Mouse (Mus musculus) ES-Bruce4 (cell line): ENCODE measurements around the gene Rbm47. TPM values are rescaled to one million over a fixed set of nuclear protein-coding genes. Genes with fewer than 3 reads are reported as not detected.

Source experiments
- H3K27ac ChIP-seq: 2 replicates; pipeline ENCODE4 v1.5.1; 2012; ENCODE audit warnings: low read length, inconsistent platforms; ENCODE audit not compliant: insufficient read depth
- H3K27me3 ChIP-seq: 2 replicates; pipeline ENCODE4 v1.6.1; 2012; ENCODE audit warnings: mild to moderate bottlenecking, low read length, inconsistent platforms; ENCODE audit not compliant: control insufficient read depth, poor library complexity, insufficient read depth, severe bottlenecking
- H3K36me3 ChIP-seq: 2 replicates; pipeline ENCODE4 v1.6.1; 2012; ENCODE audit warnings: inconsistent platforms, mild to moderate bottlenecking, low read length, moderate library complexity; ENCODE audit not compliant: control insufficient read depth, poor library complexity, insufficient read depth, severe bottlenecking
- H3K4me1 ChIP-seq: one replicate; pipeline ENCODE4 v1.8.1; 2011; ENCODE audit warnings: low read length; ENCODE audit not compliant: control insufficient read depth, insufficient read depth
- H3K4me3 ChIP-seq: 2 replicates; pipeline ENCODE4 v1.5.1; 2011; ENCODE audit warnings: low read depth, mild to moderate bottlenecking, low read length
- H3K9ac ChIP-seq: 2 replicates; pipeline ENCODE4 v1.6.1; 2012; ENCODE audit warnings: low read depth, mild to moderate bottlenecking, inconsistent platforms; ENCODE audit not compliant: poor library complexity, severe bottlenecking
- H3K9me3 ChIP-seq: replicated peaks from 2 replicates; pipeline ENCODE4 v1.6.1; 2012; ENCODE audit warnings: mild to moderate bottlenecking, low read length, inconsistent platforms; ENCODE audit not compliant: control insufficient read depth, poor library complexity, insufficient read depth, severe bottlenecking
- CTCF ChIP-seq: IDR thresholded peaks from one replicate; pipeline ENCODE4 v1.8.1; 2011; ENCODE audit warnings: low read depth, low read length
- EP300 ChIP-seq: IDR thresholded peaks from 2 replicates; pipeline ENCODE4 v1.6.1; 2011; ENCODE audit warnings: low read depth, low read length; ENCODE audit not compliant: insufficient read depth
- POLR2A ChIP-seq: IDR thresholded peaks from one replicate; pipeline ENCODE4 v1.8.1; 2011; ENCODE audit warnings: low read length; ENCODE audit not compliant: insufficient read depth
- polyA plus RNA-seq: library from polyadenylated mRNA; stranded (reverse); fragments of >200 nt; gene quantifications from 2 replicates; pipeline ENCODE4 v1.2.4, GENCODE M21; 2011; ENCODE audit warnings: low read depth; ENCODE audit not compliant: missing spikeins, insufficient read depth, insufficient read length

The Rbm47 gene
- polyA plus RNA-seq, 1 experiment = 82.8 TPM

DNA sequence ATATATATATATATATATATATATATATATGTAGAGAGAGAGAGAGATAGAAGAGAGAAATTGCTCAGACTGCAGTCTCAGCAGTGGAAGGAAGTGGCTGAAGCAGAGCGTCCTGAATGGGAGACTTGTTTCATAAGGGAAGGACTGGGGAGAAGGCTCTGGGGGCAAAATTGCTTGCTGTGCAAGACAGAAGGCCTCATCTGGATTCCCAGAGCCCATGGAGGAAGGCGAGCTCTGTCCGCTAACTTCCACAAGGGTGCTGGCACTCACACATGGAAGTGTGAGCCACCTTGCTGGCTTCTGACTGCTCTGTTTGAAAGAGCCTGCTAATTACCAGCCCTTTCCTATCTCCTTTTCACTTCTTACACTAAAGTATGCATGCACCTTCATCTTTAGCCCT, 70.1 kb downstream of the Rbm47 start:
- Histone ChIP-seq H3K9ac (no peak overlapping the region), H3K9me3 (no peaks in the 10 kb centered on the region), H3K4me1 (no peaks in the 10 kb centered on the region), H3K27me3 (no peaks in the 10 kb centered on the region), H3K36me3 (no peaks in the 10 kb centered on the region), H3K4me3 (no peak overlapping the region), H3K27ac (no peak overlapping the region)
- TF ChIP-seq CTCF (no peak), POLR2A (no peak), EP300 (no peak)

GRCm38 (mm10) chr5:66101577-66101976, 71.3 kb downstream of the Rbm47 start:
- Histone ChIP-seq H3K9me3 (no peaks in the 10 kb centered on the region), H3K27me3 (no peaks in the 10 kb centered on the region), H3K27ac (no peak overlapping the region), H3K36me3 (no peaks in the 10 kb centered on the region), H3K9ac (no peak overlapping the region), H3K4me1 (no peaks in the 10 kb centered on the region), H3K4me3 (no peak overlapping the region)
- TF ChIP-seq EP300 (no peak), CTCF (peak; percentile 47), POLR2A (no peak)

GRCm38 (mm10) chr5:66100322-66100721, 72.6 kb downstream of the Rbm47 start:
- no peak overlapping the region for H3K4me3 ChIP-seq
- no peak overlapping the region for H3K9ac ChIP-seq
- no peaks in the 10 kb centered on the region for H3K4me1 ChIP-seq
- no peaks in the 10 kb centered on the region for H3K9me3 ChIP-seq
- TF ChIP-seq POLR2A = no peak
- TF ChIP-seq EP300 = no peak
- TF ChIP-seq CTCF = no peak
- no peaks in the 10 kb centered on the region for H3K27me3 ChIP-seq
- no peaks in the 10 kb centered on the region for H3K36me3 ChIP-seq
- H3K27ac ChIP-seq = no peak overlapping the region

- H3K27me3 ChIP-seq = no peaks in the 10 kb centered on the region
- H3K9me3 ChIP-seq = no peaks in the 10 kb centered on the region
- H3K27ac ChIP-seq = no peak overlapping the region
- no peaks in the 10 kb centered on the region for H3K36me3 ChIP-seq
- no peak overlapping the region for H3K9ac ChIP-seq
- no peak overlapping the region for H3K4me3 ChIP-seq
- TF ChIP-seq EP300 (no peak), POLR2A (no peak), CTCF (no peak)
- no peaks in the 10 kb centered on the region for H3K4me1 ChIP-seq
Measured at GRCm38 (mm10) chr5:66098094-66098871, 74.6 kb downstream of the Rbm47 start.

DNA sequence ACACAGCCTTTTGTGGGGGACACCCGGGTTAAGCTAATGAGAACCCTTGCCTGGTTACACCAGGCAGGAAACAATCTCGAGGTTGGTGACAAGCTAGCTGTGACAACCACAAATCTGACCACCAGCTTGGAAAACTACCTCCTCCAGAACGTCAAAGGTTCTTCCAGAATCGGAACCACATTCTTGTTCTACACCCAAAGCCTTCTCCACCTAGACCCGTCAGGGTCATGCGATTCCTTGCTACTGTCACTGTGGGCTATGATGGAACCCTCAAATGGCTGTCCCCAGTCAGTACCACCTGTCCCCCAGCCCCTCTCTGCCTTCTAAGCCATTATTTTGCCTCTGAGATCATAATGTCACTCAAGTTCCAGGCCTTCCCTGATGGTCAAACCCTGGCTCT, 76.8 kb downstream of the Rbm47 start:
- Histone ChIP-seq H3K9me3 (no peaks in the 10 kb centered on the region), H3K9ac (no peak overlapping the region), H3K27ac (no peak overlapping the region), H3K4me1 (peaks cover 1% of the 10 kb centered on the region), H3K27me3 (no peaks in the 10 kb centered on the region), H3K36me3 (no peaks in the 10 kb centered on the region), H3K4me3 (no peak overlapping the region)
- TF ChIP-seq CTCF (no peak), POLR2A (no peak), EP300 (no peak)

- TF ChIP-seq EP300 (no peak), CTCF (no peak), POLR2A (no peak)
- no peaks in the 10 kb centered on the region for H3K27me3 ChIP-seq
Measured at GRCm38 (mm10) chr5:66095166-66095565, 77.8 kb downstream of the Rbm47 start.

More at GRCm38 (mm10) chr5:66095166-66095565, 77.8 kb downstream of the Rbm47 start:
- H3K4me1 ChIP-seq = peaks cover 1% of the 10 kb centered on the region
- H3K4me3 ChIP-seq = no peak overlapping the region
- no peak overlapping the region for H3K9ac ChIP-seq
- H3K27ac ChIP-seq = no peak overlapping the region
- no peaks in the 10 kb centered on the region for H3K9me3 ChIP-seq
- H3K36me3 ChIP-seq = no peaks in the 10 kb centered on the region
